Comparison of ENCODE assay signal across 8 mouse cellular contexts in the genomic region with DNA sequence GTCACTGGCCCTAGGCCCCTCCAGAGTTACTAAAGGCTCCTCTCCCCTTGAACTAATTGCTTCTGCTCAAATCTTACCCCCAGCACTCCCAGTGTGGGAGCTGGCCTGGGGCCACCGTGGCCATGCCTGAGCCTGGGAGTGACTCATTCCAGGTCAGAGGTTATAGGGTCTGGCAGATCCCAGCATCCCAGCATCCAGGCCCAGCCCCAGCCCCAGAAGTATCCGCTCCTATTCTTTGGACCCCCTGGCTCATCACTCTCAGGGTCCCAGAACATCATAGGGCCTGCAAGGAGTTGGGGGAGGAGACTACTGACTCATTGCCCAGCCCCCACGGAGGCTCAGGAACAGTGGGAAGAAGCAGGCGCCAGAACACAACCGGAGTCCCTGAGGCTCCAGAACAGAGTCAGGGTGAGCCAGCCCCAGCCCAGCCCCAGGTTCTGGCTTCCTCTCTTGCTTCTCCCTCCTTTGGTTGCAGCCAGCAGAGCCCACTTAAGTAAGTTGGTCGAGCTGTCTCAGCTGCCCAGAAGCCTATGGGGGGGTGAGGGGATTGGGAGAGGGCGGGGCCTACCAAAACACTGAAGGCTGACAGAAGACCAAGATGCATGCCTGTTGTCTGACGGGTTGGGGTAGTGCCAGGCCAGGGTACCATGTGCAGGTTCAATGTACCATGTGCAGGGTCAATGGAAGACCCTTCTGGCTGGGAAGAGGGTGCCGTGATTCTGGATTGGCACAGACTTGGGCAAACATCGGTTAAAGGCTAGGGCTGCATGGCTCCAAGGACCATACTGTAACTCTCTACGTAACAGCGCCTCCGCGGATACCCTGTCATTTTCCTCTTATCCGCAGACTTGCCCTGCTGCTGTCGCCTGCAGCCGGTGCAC.
DNase-seq lines count a peak whose midpoint lies in the region; ATAC-seq lines count a peak whose summit lies in the region.

No protein-coding gene starts in this region.

- DNase-seq in 3T3-L1 (ENCODE audit: low read depth, low spot score): peak; percentile 72
- DNase-seq in embryo, embryonic 11 days: peak; percentile 67
- peak; percentile 67 for DNase-seq in hindbrain, embryonic 10.5 days (ENCODE audit: low spot score)
- DNase-seq in cerebellum, adult 8-10 months: no peak

- H3K4me1 ChIP-seq in erythroblast, embryonic 14.5 days (ENCODE audit: control insufficient read depth): peaks cover 64% of the 10 kb centered on the region
- peaks cover 88% of the 10 kb centered on the region for H3K4me1 ChIP-seq in hindbrain, embryonic 10.5 days (replicated peaks)

- H3K27me3 ChIP-seq in erythroblast, embryonic 14.5 days (ENCODE audit: control insufficient read depth): peaks cover 22% of the 10 kb centered on the region
- H3K27me3 ChIP-seq in hindbrain, embryonic 10.5 days (ENCODE audit: insufficient read depth, poor library complexity, severe bottlenecking): no peaks in the 10 kb centered on the region

- no peaks in the 10 kb centered on the region for H3K36me3 ChIP-seq in erythroblast, embryonic 14.5 days (ENCODE audit: control insufficient read depth)
- H3K36me3 ChIP-seq in hindbrain, embryonic 10.5 days: peaks cover 29% of the 10 kb centered on the region
- no peaks in the 10 kb centered on the region for H3K36me3 ChIP-seq in macrophage (ENCODE audit: inconsistent target)

- under 1% methylated on average over 17 of the region's 17 CpGs for WGBS in hindbrain, embryonic 10.5 days
- WGBS in macrophage (ENCODE audit: missing documents): 7% methylated on average over 17 of the region's 17 CpGs

- peaks cover 98% of the 10 kb centered on the region for H3K79me2 ChIP-seq in macrophage (ENCODE audit: inconsistent target)

- no peak for ATAC-seq in erythroblast, adult 5-6 weeks (replicated peaks; ENCODE audit: low FRiP score, poor library complexity, severe bottlenecking)
- no peak for ATAC-seq in erythroid progenitor cell, adult 5-6 weeks (replicated peaks; ENCODE audit: low FRiP score, poor library complexity, severe bottlenecking)

- H3K27ac ChIP-seq in hindbrain, embryonic 10.5 days: peak overlapping the region; percentile 99
- peak overlapping the region; percentile 95 for H3K27ac ChIP-seq in macrophage

- no peaks in the 10 kb centered on the region for H3K9me3 ChIP-seq in erythroblast, embryonic 14.5 days (ENCODE audit: control insufficient read depth, low read length)
- H3K9me3 ChIP-seq in hindbrain, embryonic 10.5 days: no peaks in the 10 kb centered on the region

- peak overlapping the region; percentile 56 for H3K4me3 ChIP-seq in erythroblast, embryonic 14.5 days (replicated peaks)
- peak overlapping the region; percentile 79 for H3K4me3 ChIP-seq in hindbrain, embryonic 10.5 days
- peak overlapping the region; percentile 70 for H3K4me3 ChIP-seq in macrophage (ENCODE audit: inconsistent target)
